Mouse (Mus musculus) brain, embryonic 14.5 days (tissue): ENCODE data around the gene Krt23.

Experiments
- CTCF ChIP-seq: fragments of 200-500 bp; IDR thresholded peaks from 2 replicates; pipeline ENCODE4 v1.5.1; 2012; ENCODE audit warnings: inconsistent platforms, mild to moderate bottlenecking, moderate library complexity, borderline replicate concordance; ENCODE audit not compliant: insufficient read depth, insufficient read length; ENCODE audit errors: extremely low read depth
- POLR2A ChIP-seq: fragments of 200-500 bp; IDR thresholded peaks from 2 replicates; pipeline ENCODE4 v1.6.1; 2012; ENCODE audit warnings: mild to moderate bottlenecking, inconsistent platforms, borderline replicate concordance; ENCODE audit not compliant: poor library complexity, insufficient read depth, insufficient read length, severe bottlenecking; ENCODE audit errors: extremely low read depth

DNA sequence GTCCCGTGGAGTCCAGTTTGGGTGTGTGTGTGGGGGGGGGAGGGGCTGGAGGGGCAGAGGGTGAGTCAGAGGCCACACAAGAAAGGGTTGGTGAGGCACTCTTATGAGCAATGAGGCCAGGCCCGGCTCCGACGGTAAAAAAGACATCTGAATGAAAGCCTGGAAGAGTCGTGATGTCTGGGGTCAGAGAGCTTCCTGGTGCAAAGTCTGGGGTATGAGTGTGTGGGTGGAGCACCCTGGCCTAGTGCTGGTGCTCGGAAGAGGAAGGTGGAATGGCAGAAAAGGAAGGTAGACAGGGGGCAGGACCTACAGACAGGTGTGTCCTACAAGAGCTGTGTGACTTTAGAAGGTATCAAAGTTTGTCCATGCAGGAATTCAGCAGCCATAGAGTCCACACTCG lies 34.0 kb downstream of the Krt23 start:
- TF ChIP-seq CTCF = no peak
- no peak for TF ChIP-seq POLR2A
